Mouse (Mus musculus) neural tube, embryonic 14.5 days (tissue): ENCODE measurements at regions not wholly inside any gene's neighbourhood (a gene's known extent, or its start where the extent isn't known, plus 50 kb on each side); places are given as distances from the start of the nearest gene placed in this dataset.
"Not testable (repeated sequence)": the region's sequence is repeated elsewhere in the genome, so short reads cannot be mapped to it uniquely, and the experiment has no call there.

ENCODE experiments used
- ATAC-seq: fragments of 200-750 bp; cut with Nextera tagmentation; 2 replicates; pipeline ENCODE4 v1.8.0; 2017; ENCODE audit warnings: low read depth, mild to moderate bottlenecking, moderate TSS enrichment, moderate library complexity
- H3K27ac ChIP-seq: fragments of 300-500 bp; sonication (generic); 2 replicates; pipeline ENCODE4 v1.5.1; 2014; ENCODE audit warnings: low read depth, mild to moderate bottlenecking, control low read depth, low read length, moderate library complexity, mixed read lengths
- H3K27me3 ChIP-seq: fragments of 300-500 bp; sonication (generic); 2 replicates; pipeline ENCODE4 v1.6.1; 2014; ENCODE audit warnings: low read length; ENCODE audit not compliant: control insufficient read depth, insufficient read depth
- H3K36me3 ChIP-seq: fragments of 300-500 bp; sonication (generic); 2 replicates; pipeline ENCODE4 v1.6.1; 2014; ENCODE audit warnings: low read length, mixed read lengths; ENCODE audit not compliant: control insufficient read depth, insufficient read depth
- H3K4me1 ChIP-seq: fragments of 300-500 bp; sonication (generic); 2 replicates; pipeline ENCODE4 v1.6.1; 2014; ENCODE audit warnings: low read length; ENCODE audit not compliant: control insufficient read depth, insufficient read depth
- H3K4me2 ChIP-seq: fragments of 300-500 bp; sonication (generic); 2 replicates; pipeline ENCODE4 v1.6.1; 2014; ENCODE audit warnings: mild to moderate bottlenecking, low read depth, low read length, control low read depth
- H3K4me3 ChIP-seq: fragments of 300-500 bp; sonication (generic); 2 replicates; pipeline ENCODE4 v1.5.1; 2014; ENCODE audit warnings: low read depth, low read length, control low read depth, mixed read lengths
- H3K9ac ChIP-seq: fragments of 300-500 bp; sonication (generic); replicated peaks from 2 replicates; pipeline ENCODE4 v1.6.1; 2014; ENCODE audit warnings: low read depth, mild to moderate bottlenecking, control low read depth, low read length, mixed read lengths
- H3K9me3 ChIP-seq: fragments of 300-500 bp; sonication (generic); 2 replicates; pipeline ENCODE4 v1.6.1; 2016; ENCODE audit warnings: low read length; ENCODE audit not compliant: control insufficient read depth
- WGBS: fragments of 180-500 bp; shearing (Covaris S2); extraction: QIAGEN DNeasy Blood & Tissue Kit; methylation state at CpG from one replicate; pipeline ENCODE4 v1.1.7; 2014; 5-methylcytosine and 5-hydroxymethylcytosine counted together

DNA sequence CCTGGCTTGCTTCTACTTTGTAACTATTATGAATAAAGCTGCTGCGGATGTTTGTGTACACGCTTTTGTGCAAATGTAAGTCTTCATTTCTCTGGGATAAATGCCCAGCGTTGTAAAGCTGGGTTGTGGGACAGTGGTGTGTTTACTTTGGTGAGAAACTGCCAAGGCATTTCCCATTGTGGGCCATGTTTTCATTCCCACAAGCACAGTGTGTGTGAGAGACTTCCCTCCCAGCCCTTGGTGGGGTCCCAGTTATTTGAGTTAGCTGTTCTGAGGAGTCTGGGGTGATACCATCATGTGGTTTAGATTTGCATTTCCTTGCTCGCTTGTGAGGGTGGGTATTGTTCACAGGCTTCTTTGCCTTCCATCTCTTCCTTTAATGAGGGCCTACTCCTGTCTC is 109.9 kb downstream of the Pmp22 start:
- no peak overlapping the region for H3K9ac ChIP-seq
- H3K36me3 ChIP-seq = no peaks in the 10 kb centered on the region
- no peak overlapping the region for H3K27ac ChIP-seq
- H3K4me3 ChIP-seq = no peak overlapping the region
- 0 out of 2 replicates have a peak, but pooled peaks cover 3% of the 10 kb centered on the region for H3K4me1 ChIP-seq
- H3K4me2 ChIP-seq = no peak overlapping the region
- no peak for ATAC-seq
- WGBS = 73% methylated on average over 4 of the region's 4 CpGs
- no peaks in the 10 kb centered on the region for H3K9me3 ChIP-seq
- H3K27me3 ChIP-seq = no peaks in the 10 kb centered on the region

DNA sequence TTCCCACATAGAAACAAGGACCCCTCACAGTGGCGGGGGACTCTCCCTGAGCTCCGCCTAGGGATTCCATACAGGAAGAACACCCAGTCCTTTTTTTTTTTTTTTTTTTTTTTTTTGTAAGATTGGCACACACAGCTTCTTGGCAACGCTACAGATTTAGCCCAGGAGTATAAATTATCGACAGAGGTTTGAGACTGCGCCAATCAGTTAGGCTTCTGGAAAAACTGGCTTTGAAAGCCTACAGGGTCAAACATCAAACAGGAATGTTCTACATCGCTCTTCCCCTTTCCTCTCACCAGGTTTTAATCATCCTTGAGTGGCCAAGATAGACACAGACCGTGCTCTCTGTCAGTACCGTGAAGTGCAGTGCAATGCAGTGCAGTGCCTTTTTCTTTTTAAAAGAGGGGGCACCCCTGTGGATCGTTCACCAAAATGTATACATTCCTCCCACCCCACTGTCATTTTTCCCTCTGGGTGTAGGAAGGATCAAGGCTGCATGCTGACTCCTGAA is 115.2 kb downstream of the Pmp22 start:
- Histone ChIP-seq H3K36me3 (no peaks in the 10 kb centered on the region), H3K4me1 (no peaks in the 10 kb centered on the region), H3K9me3 (no peaks in the 10 kb centered on the region), H3K4me2 (no peak overlapping the region), H3K9ac (no peak overlapping the region), H3K27ac (no peak overlapping the region), H3K4me3 (no peak overlapping the region), H3K27me3 (no peaks in the 10 kb centered on the region)
- no peak for ATAC-seq
- WGBS = 77% methylated on average over 9 of the region's 9 CpGs

DNA sequence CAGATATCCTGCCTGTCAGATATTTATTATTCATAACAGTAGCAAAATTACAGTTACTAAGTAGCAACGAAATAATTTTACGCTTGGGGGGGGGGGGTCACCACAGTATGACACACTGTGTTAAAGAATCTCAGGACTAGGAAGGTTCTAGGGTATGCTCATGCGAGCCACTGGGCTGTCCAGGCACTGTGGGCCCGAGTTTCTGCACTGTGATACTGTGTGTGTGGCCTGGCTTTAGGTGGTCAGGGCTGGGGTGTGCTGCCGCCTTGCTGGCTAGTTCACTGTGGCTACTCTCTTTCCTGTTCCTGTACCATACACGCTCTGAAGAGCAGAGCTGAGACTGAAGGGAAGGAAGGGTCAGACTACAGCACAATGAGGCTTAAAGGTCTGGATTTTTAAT is 116.3 kb downstream of the Pmp22 start:
- Histone ChIP-seq H3K4me1 (0 out of 2 replicates have a peak, but pooled peaks cover 4% of the 10 kb centered on the region), H3K4me3 (no peak overlapping the region), H3K27ac (no peak overlapping the region), H3K4me2 (no peak overlapping the region), H3K27me3 (no peaks in the 10 kb centered on the region), H3K36me3 (no peaks in the 10 kb centered on the region), H3K9me3 (no peaks in the 10 kb centered on the region), H3K9ac (no peak overlapping the region)
- no peak for ATAC-seq
- WGBS = 79% methylated on average over 6 of the region's 6 CpGs

DNA sequence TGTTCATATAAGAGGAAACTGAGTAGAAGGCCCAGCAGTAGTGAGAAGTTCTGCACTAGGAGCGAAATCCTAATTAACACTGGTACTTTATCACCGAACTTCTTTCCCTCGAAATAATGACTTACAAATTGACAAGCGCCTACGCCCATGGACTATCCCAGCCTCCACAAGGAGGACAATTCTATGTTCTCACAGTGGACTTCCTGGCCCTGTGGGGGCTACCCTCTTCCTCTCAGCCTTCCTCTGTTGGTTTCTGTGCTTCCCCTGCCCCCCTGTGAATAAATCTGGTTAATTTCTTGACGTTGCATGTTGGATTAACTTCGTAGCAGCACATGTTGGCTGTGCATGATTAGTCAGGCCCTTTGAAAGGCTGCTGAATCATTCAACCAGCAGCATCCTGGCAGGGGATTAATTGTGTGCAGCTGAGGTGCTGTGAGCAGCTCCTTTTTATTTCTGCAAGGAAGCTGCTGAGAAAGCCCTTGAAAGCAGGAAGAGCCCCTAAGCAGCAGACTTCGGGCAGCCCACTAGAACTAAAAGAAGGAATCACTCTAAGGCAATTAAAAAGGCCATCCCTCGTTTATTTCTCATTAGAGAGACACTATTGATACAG is 117.4 kb downstream of the Pmp22 start:
- Histone ChIP-seq H3K36me3 (no peaks in the 10 kb centered on the region), H3K4me2 (no peak overlapping the region), H3K4me3 (no peak overlapping the region), H3K27me3 (no peaks in the 10 kb centered on the region), H3K27ac (no peak overlapping the region), H3K4me1 (0 out of 2 replicates have a peak, but pooled peaks cover 5% of the 10 kb centered on the region), H3K9ac (no peak overlapping the region), H3K9me3 (no peaks in the 10 kb centered on the region)
- ATAC-seq = no peak
- 45% methylated on average over 9 of the region's 9 CpGs for WGBS

DNA sequence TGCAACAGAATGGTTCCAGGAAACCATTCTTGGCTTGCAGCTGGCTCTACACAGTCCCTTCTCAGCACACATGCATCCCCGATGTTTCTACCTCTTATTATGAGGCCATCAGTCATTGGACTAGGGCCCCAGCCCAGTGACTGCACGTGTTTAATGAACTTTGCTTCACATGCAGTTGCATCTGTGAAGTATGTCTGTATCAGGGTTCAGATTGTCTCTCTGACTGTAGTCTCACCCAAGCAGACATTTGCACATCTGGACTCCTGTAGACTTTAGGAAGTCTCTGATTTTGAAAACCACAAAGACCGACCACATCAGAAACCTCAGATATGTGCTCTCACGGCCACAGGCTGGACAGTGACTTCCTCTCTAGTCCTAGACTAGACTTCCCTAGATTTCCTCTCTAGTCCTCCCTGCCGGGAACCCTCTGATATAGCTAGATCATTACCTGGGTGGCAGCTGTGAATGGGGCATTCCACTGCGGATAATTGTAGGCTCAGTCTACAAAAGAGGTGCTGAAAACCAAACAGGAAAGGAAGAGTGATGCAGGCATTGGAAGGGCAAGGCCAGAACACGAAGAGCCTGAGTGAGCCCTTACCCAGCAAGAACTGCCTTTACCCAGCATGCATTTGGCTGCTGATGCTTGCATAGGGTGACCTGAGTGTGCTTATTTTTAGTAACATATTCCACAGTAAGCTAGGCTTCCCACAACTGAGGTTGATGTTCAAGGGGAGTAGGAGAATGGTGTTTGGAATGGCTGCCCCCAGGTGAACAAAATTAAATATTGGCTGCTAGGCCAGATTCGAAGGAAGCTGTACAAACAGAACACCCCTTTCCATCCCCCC is 123.5 kb downstream of the Pmp22 start:
- Histone ChIP-seq H3K9ac (no peak overlapping the region), H3K27me3 (no peaks in the 10 kb centered on the region), H3K27ac (no peak overlapping the region; the same call in 1 of the 2 replicates), H3K4me1 (peaks cover 11% of the 10 kb centered on the region; the same call in 1 of the 2 replicates), H3K9me3 (no peaks in the 10 kb centered on the region), H3K36me3 (no peaks in the 10 kb centered on the region), H3K4me3 (no peak overlapping the region), H3K4me2 (no peak overlapping the region)
- no peak for ATAC-seq
- WGBS = 68% methylated on average over 8 of the region's 8 CpGs

DNA sequence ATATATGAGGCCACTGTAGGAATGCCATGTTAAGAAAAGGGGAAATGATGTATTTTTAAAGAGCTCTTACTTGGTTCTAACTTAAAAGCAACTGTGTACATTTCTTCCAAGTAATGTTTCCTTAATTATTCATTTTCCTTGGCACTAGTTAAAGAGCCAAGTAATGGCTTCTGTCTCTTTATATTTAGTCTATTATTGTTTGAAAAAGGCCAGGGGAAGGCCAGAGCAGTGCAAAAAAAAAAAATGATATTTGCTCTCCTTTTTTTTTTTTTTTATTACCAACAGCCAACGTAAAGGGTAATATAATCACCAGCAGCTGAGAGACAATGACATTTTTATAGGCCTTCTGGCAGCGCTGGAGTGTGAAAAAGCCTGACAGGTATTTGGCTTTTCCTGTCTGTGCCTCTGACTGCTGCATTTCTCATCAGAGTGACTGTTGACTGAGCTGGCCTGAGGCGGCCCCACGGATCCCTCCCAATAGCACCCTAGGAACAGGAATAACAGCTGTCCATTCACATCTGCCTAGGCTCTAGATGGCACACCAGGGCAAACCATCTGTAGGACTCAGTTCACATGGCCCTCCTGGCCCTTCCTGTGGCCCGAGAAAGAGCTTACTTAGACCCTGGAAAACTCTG is 124.3 kb downstream of the Pmp22 start:
- H3K4me3 ChIP-seq = no peak overlapping the region
- H3K9ac ChIP-seq = no peak overlapping the region
- H3K9me3 ChIP-seq = no peaks in the 10 kb centered on the region
- H3K36me3 ChIP-seq = no peaks in the 10 kb centered on the region
- no peak overlapping the region for H3K4me2 ChIP-seq
- H3K27ac ChIP-seq = peak overlapping the region; percentile 70
- 28% methylated on average over 5 of the region's 5 CpGs for WGBS
- H3K4me1 ChIP-seq = peaks cover 11% of the 10 kb centered on the region; the same call in 1 of the 2 replicates
- 0 out of 2 replicates have a peak, but pooled peaks have one; percentile 56 for ATAC-seq
- H3K27me3 ChIP-seq = no peaks in the 10 kb centered on the region

DNA sequence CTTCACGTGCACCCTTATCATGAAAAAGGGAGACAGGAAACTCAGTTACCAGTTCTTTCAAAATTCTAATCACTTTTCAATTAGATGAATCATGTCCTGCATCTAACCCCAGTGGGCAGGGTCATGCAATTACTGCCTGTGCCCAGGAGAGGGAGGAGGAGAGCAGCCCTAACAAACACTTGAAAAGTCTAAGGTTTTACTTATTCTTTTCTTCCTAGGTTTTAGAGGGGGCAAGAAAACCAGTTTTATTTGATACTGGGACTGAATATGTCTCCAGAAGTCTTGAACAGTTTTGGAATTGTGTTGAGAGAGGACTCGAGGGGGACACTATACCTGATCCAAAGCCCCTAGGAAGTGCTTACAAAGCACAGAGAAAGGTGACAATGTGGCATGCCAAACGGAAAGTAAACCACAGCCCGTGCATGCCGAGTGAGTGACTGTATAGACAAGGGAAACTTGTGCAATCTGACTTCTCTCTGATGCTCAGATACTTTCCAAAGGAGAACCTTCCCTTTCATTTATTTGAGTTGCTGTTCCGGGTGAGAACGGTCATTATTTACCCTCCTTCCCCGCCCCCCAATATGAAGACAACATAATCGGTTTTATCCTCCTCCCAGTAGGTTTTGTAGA is 135.8 kb downstream of the Pmp22 start:
- H3K27me3 ChIP-seq = no peaks in the 10 kb centered on the region
- no peaks in the 10 kb centered on the region for H3K36me3 ChIP-seq
- no peak overlapping the region for H3K9ac ChIP-seq
- no peak overlapping the region for H3K4me2 ChIP-seq
- no peak overlapping the region for H3K4me3 ChIP-seq
- H3K4me1 ChIP-seq = 0 out of 2 replicates have a peak, but pooled peaks cover 5% of the 10 kb centered on the region
- 53% methylated on average over 9 of the region's 9 CpGs for WGBS
- no peaks in the 10 kb centered on the region for H3K9me3 ChIP-seq
- no peak overlapping the region for H3K27ac ChIP-seq
- ATAC-seq = no peak

DNA sequence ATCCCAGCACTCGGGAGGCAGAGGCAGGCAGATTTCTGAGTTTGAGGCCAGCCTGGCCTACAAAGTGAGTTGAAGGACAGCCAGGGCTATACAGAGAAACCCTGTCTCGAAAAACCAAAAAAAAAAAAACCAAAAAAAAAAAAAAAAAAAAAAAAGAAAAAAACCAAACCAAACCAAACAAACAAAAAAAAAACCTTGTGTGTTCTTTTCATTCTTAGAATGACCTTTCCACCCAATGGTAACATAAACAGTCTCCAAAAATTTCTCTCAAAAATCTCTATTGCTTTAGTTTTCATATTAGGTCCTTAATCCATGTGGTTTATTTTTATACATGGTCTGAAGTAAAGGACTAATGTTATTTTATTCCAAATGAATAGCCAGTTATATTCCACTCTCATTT is 137.5 kb downstream of the Pmp22 start:
- H3K27me3 ChIP-seq, H3K9ac ChIP-seq, ATAC-seq, H3K27ac ChIP-seq, H3K4me3 ChIP-seq, H3K4me1 ChIP-seq, H3K9me3 ChIP-seq, H3K36me3 ChIP-seq, H3K4me2 ChIP-seq: not testable (repeated sequence)
- WGBS = 94% methylated on average over 2 of the region's 2 CpGs
